Mouse (Mus musculus): Measurements from ENCODE around the gene Cntnap2. TPM values are rescaled to one million over a fixed set of nuclear protein-coding genes. Genes with fewer than 3 reads are reported as not detected.

The Cntnap2 gene
- total and polyA plus RNA-seq, 3 experiments: 0.05 TPM; not detected in 2

- no peak for ATAC-seq (ENCODE audit: extremely low read depth, insufficient number of reproducible peaks, low FRiP score, poor library complexity, severe bottlenecking)
- H3K4me1 ChIP-seq (ENCODE audit: insufficient read depth, low read depth, low read length): peaks cover 4% of the 10 kb centered on the region
- H3K36me3 ChIP-seq (replicated peaks): no peaks in the 10 kb centered on the region
- DNase-seq (ENCODE audit: low spot score): no peak
- H3K27me3 ChIP-seq (ENCODE audit: insufficient read depth, low read length): peaks cover 8% of the 10 kb centered on the region; the same call in 1 of the 2 replicates
- H3K4me3 ChIP-seq (ENCODE audit: low read depth, low read length): no peak overlapping the region
- TF ChIP-seq TAL1 (conservative IDR thresholded peaks at IDR 0.05; ENCODE audit: low read depth, low read length): no peak
- H3K9me3 ChIP-seq (replicated peaks): no peaks in the 10 kb centered on the region
These were observed 2273.9 kb downstream of the Cntnap2 start for GRCm38 (mm10) chr6:47333016-47333415.

GRCm38 (mm10) chr6:47334377-47334776 lies 2275.2 kb downstream of the Cntnap2 start:
- TF ChIP-seq POLR2AphosphoS5 (IDR thresholded peaks at IDR 0.05; ENCODE audit: insufficient replicate concordance, low read depth, low read length): no peak
- TF ChIP-seq GATA1 (IDR thresholded peaks at IDR 0.05; ENCODE audit: borderline replicate concordance, low read length): no peak
- no peak for TF ChIP-seq CTCF (IDR thresholded peaks at IDR 0.05; ENCODE audit: low read depth, low read length)
- no peak for TF ChIP-seq TAL1 (conservative IDR thresholded peaks at IDR 0.05; ENCODE audit: low read depth, low read length)
- TF ChIP-seq GATA2 (IDR thresholded peaks at IDR 0.05; ENCODE audit: borderline replicate concordance, low read depth, low read length): no peak
- DNase-seq (ENCODE audit: low spot score): no peak
- Histone ChIP-seq H3K4me3 (ENCODE audit: low read depth, low read length) (no peak overlapping the region), H3K36me3 (replicated peaks) (no peaks in the 10 kb centered on the region), H3K9me3 (replicated peaks) (no peaks in the 10 kb centered on the region), H3K4me1 (ENCODE audit: insufficient read depth, low read depth, low read length) (peaks cover 4% of the 10 kb centered on the region), H3K27me3 (ENCODE audit: insufficient read depth, low read length) (peaks cover 9% of the 10 kb centered on the region; the same call in 1 of the 2 replicates)
- ATAC-seq (ENCODE audit: extremely low read depth, insufficient number of reproducible peaks, low FRiP score, poor library complexity, severe bottlenecking): no peak

- peaks cover 9% of the 10 kb centered on the region; the same call in 1 of the 2 replicates for H3K27me3 ChIP-seq (ENCODE audit: insufficient read depth, low read length)
- peaks cover 4% of the 10 kb centered on the region for H3K4me1 ChIP-seq (ENCODE audit: insufficient read depth, low read depth, low read length)
- H3K9me3 ChIP-seq (replicated peaks): no peaks in the 10 kb centered on the region
- H3K36me3 ChIP-seq (replicated peaks): no peaks in the 10 kb centered on the region
- no peak for TF ChIP-seq CTCF (IDR thresholded peaks at IDR 0.05; ENCODE audit: low read depth, low read length)
- TF ChIP-seq GATA2 (IDR thresholded peaks at IDR 0.05; ENCODE audit: borderline replicate concordance, low read depth, low read length): no peak
- TF ChIP-seq GATA1 (IDR thresholded peaks at IDR 0.05; ENCODE audit: borderline replicate concordance, low read length): no peak
- no peak for TF ChIP-seq POLR2AphosphoS5 (IDR thresholded peaks at IDR 0.05; ENCODE audit: insufficient replicate concordance, low read depth, low read length)
- TF ChIP-seq TAL1 (conservative IDR thresholded peaks at IDR 0.05; ENCODE audit: low read depth, low read length): no peak
- ATAC-seq (ENCODE audit: extremely low read depth, insufficient number of reproducible peaks, low FRiP score, poor library complexity, severe bottlenecking) (peak; percentile 34; the same call in 1 of the 2 replicates), DNase-seq (ENCODE audit: low spot score) (no peak)
- H3K4me3 ChIP-seq (ENCODE audit: low read depth, low read length): no peak overlapping the region
These were observed 2278.1 kb downstream of the Cntnap2 start for GRCm38 (mm10) chr6:47337300-47337699.

- TF ChIP-seq POLR2AphosphoS5 (IDR thresholded peaks at IDR 0.05; ENCODE audit: insufficient replicate concordance, low read depth, low read length): no peak
- TF ChIP-seq GATA1 (IDR thresholded peaks at IDR 0.05; ENCODE audit: borderline replicate concordance, low read length): no peak
- no peak for TF ChIP-seq TAL1 (conservative IDR thresholded peaks at IDR 0.05; ENCODE audit: low read depth, low read length)
- no peak for TF ChIP-seq GATA2 (IDR thresholded peaks at IDR 0.05; ENCODE audit: borderline replicate concordance, low read depth, low read length)
- no peak for TF ChIP-seq CTCF (IDR thresholded peaks at IDR 0.05; ENCODE audit: low read depth, low read length)
- peaks cover 7% of the 10 kb centered on the region; the same call in 1 of the 2 replicates for H3K27me3 ChIP-seq (ENCODE audit: insufficient read depth, low read length)
- H3K9me3 ChIP-seq (replicated peaks): no peaks in the 10 kb centered on the region
- DNase-seq (ENCODE audit: low spot score) (no peak), ATAC-seq (ENCODE audit: extremely low read depth, insufficient number of reproducible peaks, low FRiP score, poor library complexity, severe bottlenecking) (no peak)
- no peak overlapping the region for H3K4me3 ChIP-seq (ENCODE audit: low read depth, low read length)
- H3K4me1 ChIP-seq (ENCODE audit: insufficient read depth, low read depth, low read length): peaks cover 4% of the 10 kb centered on the region
- no peaks in the 10 kb centered on the region for H3K36me3 ChIP-seq (replicated peaks)
These were observed 2279.0 kb downstream of the Cntnap2 start for GRCm38 (mm10) chr6:47338113-47338512.

- peaks cover 9% of the 10 kb centered on the region; the same call in 1 of the 2 replicates for H3K27me3 ChIP-seq (ENCODE audit: insufficient read depth, low read length)
- no peaks in the 10 kb centered on the region for H3K36me3 ChIP-seq (replicated peaks)
- H3K9me3 ChIP-seq (replicated peaks): no peaks in the 10 kb centered on the region
- ATAC-seq (ENCODE audit: extremely low read depth, insufficient number of reproducible peaks, low FRiP score, poor library complexity, severe bottlenecking): no peak
- TF ChIP-seq TAL1 (conservative IDR thresholded peaks at IDR 0.05; ENCODE audit: low read depth, low read length) (no peak), POLR2AphosphoS5 (IDR thresholded peaks at IDR 0.05; ENCODE audit: insufficient replicate concordance, low read depth, low read length) (no peak), GATA1 (IDR thresholded peaks at IDR 0.05; ENCODE audit: borderline replicate concordance, low read length) (no peak), CTCF (IDR thresholded peaks at IDR 0.05; ENCODE audit: low read depth, low read length) (no peak), GATA2 (IDR thresholded peaks at IDR 0.05; ENCODE audit: borderline replicate concordance, low read depth, low read length) (no peak)
- no peak for DNase-seq (ENCODE audit: low spot score)
- H3K4me1 ChIP-seq (ENCODE audit: insufficient read depth, low read depth, low read length): peaks cover 4% of the 10 kb centered on the region
- H3K4me3 ChIP-seq (ENCODE audit: low read depth, low read length): no peak overlapping the region
These were observed 2281.8 kb downstream of the Cntnap2 start for GRCm38 (mm10) chr6:47340813-47341502.

- DNase-seq (ENCODE audit: low spot score) (no peak), ATAC-seq (ENCODE audit: extremely low read depth, insufficient number of reproducible peaks, low FRiP score, poor library complexity, severe bottlenecking) (no peak)
- Histone ChIP-seq H3K4me1 (ENCODE audit: insufficient read depth, low read depth, low read length) (peaks cover 4% of the 10 kb centered on the region), H3K27me3 (ENCODE audit: insufficient read depth, low read length) (peaks cover 9% of the 10 kb centered on the region; the same call in 1 of the 2 replicates), H3K36me3 (replicated peaks) (no peaks in the 10 kb centered on the region), H3K4me3 (ENCODE audit: low read depth, low read length) (no peak overlapping the region), H3K9me3 (replicated peaks) (no peaks in the 10 kb centered on the region)
- TF ChIP-seq GATA1 (IDR thresholded peaks at IDR 0.05; ENCODE audit: borderline replicate concordance, low read length) (no peak), POLR2AphosphoS5 (IDR thresholded peaks at IDR 0.05; ENCODE audit: insufficient replicate concordance, low read depth, low read length) (no peak), TAL1 (conservative IDR thresholded peaks at IDR 0.05; ENCODE audit: low read depth, low read length) (no peak), CTCF (IDR thresholded peaks at IDR 0.05; ENCODE audit: low read depth, low read length) (no peak), GATA2 (IDR thresholded peaks at IDR 0.05; ENCODE audit: borderline replicate concordance, low read depth, low read length) (no peak)
These were observed 2282.3 kb downstream of the Cntnap2 start for GRCm38 (mm10) chr6:47341503-47341884.

Measured in G1E (cell line).